ENCODE assay signal across 27 mouse cellular contexts in the genomic region with DNA sequence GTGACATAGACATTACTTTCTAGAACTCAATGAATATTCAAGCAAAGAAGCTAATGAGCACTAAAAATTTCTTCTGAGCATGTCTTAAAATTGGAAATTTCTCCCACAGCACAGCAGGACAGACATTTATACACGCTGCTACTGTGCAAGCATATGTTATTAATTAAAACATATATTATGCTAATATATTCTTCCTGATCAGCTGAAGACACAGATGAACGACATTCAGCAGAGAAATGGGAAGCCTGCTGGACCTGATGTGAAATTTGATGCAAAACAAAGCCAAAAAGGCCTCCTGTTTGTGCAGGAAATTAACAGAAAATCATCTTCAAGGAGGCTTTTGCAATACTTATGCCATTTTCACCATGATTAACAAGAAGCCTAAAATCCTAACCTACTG.
DNase-seq lines count a peak whose midpoint lies in the region; ATAC-seq lines count a peak whose summit lies in the region.
"Had no signal": no experiment of that assay in that cellular context is flagged by ENCODE, and none has a peak within 500 bp of the region (broad histone marks: within the 10 kb centered on the region; RNA-seq: fewer than 3 reads in every experiment).

No protein-coding gene starts in this region.

- no peak overlapping the region for H3K4me2 ChIP-seq in forebrain, embryonic 14.5 days (ENCODE audit: low read length)
- no peak overlapping the region for H3K4me2 ChIP-seq in forebrain, embryonic 12.5 days
- no peak overlapping the region for H3K4me2 ChIP-seq in neural tube, embryonic 12.5 days (replicated peaks)
- H3K4me2 ChIP-seq in neural tube, embryonic 14.5 days (ENCODE audit: low read depth, low read length), result no peak overlapping the region
- H3K4me2 ChIP-seq: heart, embryonic 11.5 days; limb, embryonic 12.5 days; liver, embryonic 15.5 days; lung, embryonic 14.5 days had no signal

- no peak overlapping the region for H3K4me3 ChIP-seq in forebrain, embryonic 14.5 days (ENCODE audit: low read depth, low read length)
- H3K4me3 ChIP-seq in forebrain, embryonic 12.5 days (replicated peaks), result no peak overlapping the region
- H3K4me3 ChIP-seq in neural tube, embryonic 12.5 days, result no peak overlapping the region
- H3K4me3 ChIP-seq in neural tube, embryonic 14.5 days (ENCODE audit: low read depth, low read length), result no peak overlapping the region
- H3K4me3 ChIP-seq: gastrocnemius, adult 2 months; limb, embryonic 12.5 days; liver, embryonic 15.5 days had no signal

- H3K36me3 ChIP-seq in forebrain, embryonic 14.5 days (ENCODE audit: control insufficient read depth, insufficient read depth, low read length), result no peaks in the 10 kb centered on the region
- no peaks in the 10 kb centered on the region for H3K36me3 ChIP-seq in forebrain, embryonic 12.5 days (replicated peaks)
- no peaks in the 10 kb centered on the region for H3K36me3 ChIP-seq in neural tube, embryonic 12.5 days
- no peaks in the 10 kb centered on the region for H3K36me3 ChIP-seq in neural tube, embryonic 14.5 days (ENCODE audit: control insufficient read depth, insufficient read depth, low read length)
- H3K36me3 ChIP-seq: limb, embryonic 12.5 days; liver, embryonic 15.5 days had no signal

- WGBS in forebrain, embryonic 14.5 days, result 37% methylated on average over 2 of the region's 2 CpGs
- WGBS in forebrain, embryonic 12.5 days, result 52% methylated on average over 2 of the region's 2 CpGs
- 45% methylated on average over 2 of the region's 2 CpGs for WGBS in neural tube, embryonic 12.5 days
- WGBS in neural tube, embryonic 14.5 days, result 25% methylated on average over 2 of the region's 2 CpGs

- DNase-seq in forebrain, embryonic 14.5 days (ENCODE audit: low spot score), result peak; percentile 62
- DNase-seq in layer of hippocampus, adult 9-11 months, result peak; percentile 8
- DNase-seq in layer of hippocampus, adult 9-10 months (ENCODE audit: low spot score), result no peak
- no peak for DNase-seq in neural tube, embryonic 10.5 days (ENCODE audit: extremely low spot score, low spot score)
- no peak for DNase-seq in testis, postnatal 14 days (ENCODE audit: low spot score)
- DNase-seq: adrenal gland, postnatal 14 days; cerebellum, adult 11-12 months; gastrocnemius, adult 2 months; gastrocnemius, postnatal 36 days; heart, adult 18-20 months; heart, postnatal 36 days; kidney, adult 9 months; kidney, postnatal 10 days; lung, embryonic 14.5 days; lung, postnatal 14 days; right cerebral cortex, adult 18-20 months; spleen, adult 18-20 months; thymus, adult 2 months; thymus, postnatal 4 days had no signal

- no peaks in the 10 kb centered on the region for H3K27me3 ChIP-seq in forebrain, embryonic 14.5 days (replicated peaks; ENCODE audit: control insufficient read depth, insufficient read depth, low read length)
- no peaks in the 10 kb centered on the region for H3K27me3 ChIP-seq in forebrain, embryonic 12.5 days
- H3K27me3 ChIP-seq in neural tube, embryonic 12.5 days (replicated peaks), result no peaks in the 10 kb centered on the region
- H3K27me3 ChIP-seq in neural tube, embryonic 14.5 days (ENCODE audit: control insufficient read depth, insufficient read depth, low read length), result no peaks in the 10 kb centered on the region
- H3K27me3 ChIP-seq: limb, embryonic 12.5 days; liver, embryonic 15.5 days had no signal

- peak overlapping the region; percentile 52; the same call in 1 of the 2 replicates for H3K27ac ChIP-seq in forebrain, embryonic 14.5 days (ENCODE audit: low read depth, low read length)
- no peak overlapping the region for H3K27ac ChIP-seq in forebrain, embryonic 12.5 days
- no peak overlapping the region for H3K27ac ChIP-seq in neural tube, embryonic 12.5 days
- no peak overlapping the region for H3K27ac ChIP-seq in neural tube, embryonic 14.5 days (ENCODE audit: low read depth, low read length)
- H3K27ac ChIP-seq: gastrocnemius, adult 2 months; limb, embryonic 12.5 days; liver, embryonic 15.5 days had no signal

- H3K9me3 ChIP-seq in forebrain, embryonic 14.5 days (replicated peaks; ENCODE audit: control insufficient read depth, low read length), result no peaks in the 10 kb centered on the region
- H3K9me3 ChIP-seq in forebrain, embryonic 12.5 days, result no peaks in the 10 kb centered on the region
- H3K9me3 ChIP-seq in neural tube, embryonic 12.5 days, result no peaks in the 10 kb centered on the region
- no peaks in the 10 kb centered on the region for H3K9me3 ChIP-seq in neural tube, embryonic 14.5 days (ENCODE audit: control insufficient read depth, low read length)
- H3K9me3 ChIP-seq: limb, embryonic 12.5 days; liver, embryonic 15.5 days had no signal

- no peak overlapping the region for H3K9ac ChIP-seq in forebrain, embryonic 14.5 days (ENCODE audit: low read length)
- no peak overlapping the region for H3K9ac ChIP-seq in forebrain, embryonic 12.5 days
- no peak overlapping the region for H3K9ac ChIP-seq in neural tube, embryonic 12.5 days
- no peak overlapping the region for H3K9ac ChIP-seq in neural tube, embryonic 14.5 days (replicated peaks; ENCODE audit: low read depth, low read length)
- H3K9ac ChIP-seq: limb, embryonic 12.5 days; liver, embryonic 15.5 days; lung, embryonic 14.5 days had no signal

- ATAC-seq in forebrain, embryonic 14.5 days, result peak; percentile 88
- no peak; the same call in 1 of the 2 replicates for ATAC-seq in forebrain, embryonic 12.5 days (ENCODE audit: low FRiP score)
- ATAC-seq in neural tube, embryonic 12.5 days (ENCODE audit: low FRiP score, low read depth), result peak; percentile 70
- ATAC-seq in neural tube, embryonic 14.5 days (ENCODE audit: low read depth), result peak; percentile 69; the same call in 1 of the 2 replicates
- ATAC-seq: CD4-positive, CD25-positive, alpha-beta regulatory T cell, adult 4 months; intestine, postnatal 0 days had no signal

- H3K4me1 ChIP-seq in forebrain, embryonic 14.5 days (ENCODE audit: control insufficient read depth, insufficient read depth, low read length), result no peaks in the 10 kb centered on the region
- H3K4me1 ChIP-seq in forebrain, embryonic 12.5 days, result no peaks in the 10 kb centered on the region
- H3K4me1 ChIP-seq in neural tube, embryonic 12.5 days, result no peaks in the 10 kb centered on the region
- H3K4me1 ChIP-seq in neural tube, embryonic 14.5 days (ENCODE audit: control insufficient read depth, insufficient read depth, low read length), result no peaks in the 10 kb centered on the region
- H3K4me1 ChIP-seq: limb, embryonic 12.5 days; liver, embryonic 15.5 days had no signal

Comparison
In these comparisons a context has a peak if more than half of its experiments do, and no peak if none do; other contexts are left out.
1. DNase-seq: peak in forebrain, embryonic 14.5 days (single experiment) and layer of hippocampus, adult 9-11 months (single experiment); none in layer of hippocampus, adult 9-10 months (single experiment), neural tube, embryonic 10.5 days (single experiment) and testis, postnatal 14 days (single experiment).